Mouse (Mus musculus) layer of hippocampus, postnatal 36 days (tissue): Measurements from ENCODE around the gene Gipr. TPM values are rescaled to one million over a fixed set of nuclear protein-coding genes. Genes with fewer than 3 reads are reported as not detected.

Experiments
- DNase-seq, 2 experiments: peaks; one replicate each; pipeline ENCODE4 v3.0.0; 2022
- total RNA-seq, 2 experiments: library from RNA; stranded (reverse); gene quantifications; 2 replicates each; pipeline ENCODE4 v1.2.3; 2021

Gene Gipr
- total RNA-seq, result 1 to 10 TPM in 1 of 2 experiments, under 1 TPM in 1; 0.62 to 1.9 TPM

DNA sequence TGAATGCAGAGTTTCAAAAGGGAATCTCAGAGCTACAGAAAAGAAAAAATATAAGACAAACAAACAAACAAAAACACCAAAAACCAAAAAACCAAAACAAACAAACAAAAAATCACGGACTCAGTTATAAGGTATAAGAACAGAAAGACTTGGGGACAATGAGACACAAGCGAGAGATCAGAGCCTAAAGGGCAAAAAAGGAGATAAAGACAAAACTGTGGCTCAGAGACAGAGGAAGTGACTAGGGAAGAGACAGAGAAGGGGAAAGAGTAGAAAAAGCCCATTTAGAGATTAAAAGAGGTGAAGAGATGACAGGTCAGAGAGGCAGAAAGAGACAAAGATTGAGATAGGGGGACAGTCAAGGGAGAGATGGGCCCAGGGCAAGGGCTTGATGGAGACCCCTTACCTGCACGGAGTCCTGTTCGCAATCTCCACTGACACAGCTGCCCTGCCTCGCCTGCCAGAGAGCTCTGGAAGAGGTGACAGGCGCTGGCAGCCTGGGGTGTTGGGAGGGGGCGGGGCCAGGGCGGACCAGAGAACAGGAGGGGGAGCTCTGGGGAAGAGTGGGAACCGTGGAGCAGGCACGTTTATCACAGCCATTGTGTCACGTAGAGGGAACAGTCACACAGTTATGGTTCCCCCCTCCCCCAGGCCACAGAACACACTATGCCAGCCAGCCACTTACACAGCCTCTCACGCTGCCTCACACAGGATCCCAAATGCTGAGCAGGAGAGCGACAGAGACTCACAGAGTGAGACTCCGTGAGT, at the start of gene Gipr:
Gipr (minus strand) TSS at position 472 of the 768 bp plus-strand sequence.
- DNase-seq, result no peak

DNA sequence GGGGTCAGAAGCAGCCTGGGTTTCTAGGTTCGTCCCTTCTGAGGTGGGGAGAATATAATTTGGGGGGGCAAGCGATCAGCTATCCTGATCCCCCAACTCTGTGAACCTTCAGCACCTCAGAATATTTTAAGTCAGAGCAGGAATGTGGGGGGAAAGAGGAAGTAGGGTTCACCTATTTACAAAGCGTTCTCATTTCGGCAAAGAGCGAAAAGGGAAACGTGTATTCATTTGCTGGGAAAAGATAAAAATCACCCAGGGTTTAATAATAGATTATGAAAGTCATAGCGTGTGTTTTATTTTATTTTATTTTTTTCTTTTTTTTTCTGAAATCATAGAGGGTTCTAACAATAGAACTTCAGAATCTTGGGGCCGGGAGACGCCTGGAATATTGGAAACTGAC, 49.0 kb upstream of the Gipr start:
- no peak for DNase-seq

DNA sequence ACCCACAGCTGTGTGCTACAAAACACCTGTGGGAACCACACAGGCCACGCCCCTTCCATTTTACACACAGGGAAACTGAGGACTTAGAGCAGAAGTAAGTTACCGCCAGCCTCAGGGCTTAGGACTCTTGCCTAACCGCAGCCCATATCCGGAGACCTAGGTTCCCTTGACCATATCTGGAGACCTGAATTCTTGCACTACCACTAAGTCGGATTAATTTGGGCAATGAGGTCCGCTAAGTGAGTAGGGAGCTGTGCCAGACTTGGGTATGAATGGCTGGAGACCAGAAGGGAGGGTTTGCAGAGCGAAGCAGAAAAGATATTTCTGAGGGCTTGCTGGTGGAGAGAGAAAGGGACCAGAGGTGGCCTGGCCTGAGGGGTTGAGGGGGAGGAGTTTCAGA, 48.4 kb upstream of the Gipr start:
- no peak for DNase-seq

- no peak for DNase-seq
Measured at GRCm38 (mm10) chr7:19213385-19213784, 47.5 kb upstream of the Gipr start.

DNA sequence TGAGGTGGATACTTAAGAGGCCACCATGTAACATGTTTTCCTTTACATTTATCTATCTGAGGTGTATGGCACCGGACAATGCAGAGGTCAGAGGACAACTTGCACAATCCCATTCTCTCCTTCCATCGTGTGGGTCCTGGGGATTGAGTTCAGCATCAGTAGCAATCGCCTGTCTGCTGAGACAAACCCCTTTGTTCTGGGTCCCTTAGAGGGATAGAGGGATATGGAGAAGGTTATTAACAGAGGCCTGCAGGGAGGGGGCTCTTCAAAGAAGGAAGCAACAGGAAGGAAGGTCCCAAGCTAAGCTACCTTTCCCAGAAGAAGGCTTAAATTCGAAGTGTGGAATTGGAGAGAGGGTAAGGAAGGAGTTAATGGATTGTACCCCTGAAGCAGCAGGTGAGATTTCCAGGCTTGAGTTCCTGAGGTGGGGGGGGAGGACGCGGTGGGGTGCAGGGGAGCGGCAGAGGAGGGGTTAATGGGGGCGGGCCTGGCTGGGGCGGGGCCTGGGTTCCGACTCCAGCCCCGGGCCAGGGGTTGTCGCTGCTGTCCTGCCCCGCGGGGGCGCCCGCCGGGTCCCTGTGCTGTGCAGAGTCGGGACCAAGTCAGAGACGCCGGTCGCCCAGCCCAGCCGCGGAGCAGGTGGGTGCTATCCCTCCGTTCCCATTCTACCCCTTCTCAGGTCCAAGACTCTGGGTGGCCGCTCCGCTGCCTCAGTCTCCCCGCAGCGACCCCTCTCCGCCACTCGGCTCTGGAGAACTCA, 46.2 kb upstream of the Gipr start, which contains the start of gene Gpr4:
Gpr4 (plus strand) TSS at position 543 of the 760 bp plus-strand sequence.
- no peak for DNase-seq

GRCm38 (mm10) chr7:19211041-19211675, 45.2 kb upstream of the Gipr start:
- DNase-seq, result no peak

DNA sequence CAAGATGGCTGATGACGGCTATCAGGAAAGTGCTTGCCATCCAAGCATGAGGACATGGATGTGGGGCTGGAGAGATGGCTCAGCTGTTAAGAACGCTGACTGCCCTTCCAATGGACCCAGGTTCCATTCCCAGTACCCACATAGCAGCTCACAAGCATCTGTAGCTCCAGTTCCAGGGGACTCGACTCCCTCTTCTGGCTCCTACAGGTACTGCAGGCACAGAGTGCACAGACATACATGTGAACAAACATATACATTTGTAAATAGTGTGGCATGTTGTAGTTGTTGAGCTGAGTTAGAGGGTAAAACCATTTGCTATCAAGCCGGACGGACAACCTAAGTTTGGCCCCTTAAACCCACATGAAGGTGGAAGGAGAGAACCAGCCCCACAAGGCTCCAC, 44.1 kb upstream of the Gipr start:
- DNase-seq, result no peak

- no peak for DNase-seq
Measured at GRCm38 (mm10) chr7:19209494-19209893, 43.6 kb upstream of the Gipr start.

DNA sequence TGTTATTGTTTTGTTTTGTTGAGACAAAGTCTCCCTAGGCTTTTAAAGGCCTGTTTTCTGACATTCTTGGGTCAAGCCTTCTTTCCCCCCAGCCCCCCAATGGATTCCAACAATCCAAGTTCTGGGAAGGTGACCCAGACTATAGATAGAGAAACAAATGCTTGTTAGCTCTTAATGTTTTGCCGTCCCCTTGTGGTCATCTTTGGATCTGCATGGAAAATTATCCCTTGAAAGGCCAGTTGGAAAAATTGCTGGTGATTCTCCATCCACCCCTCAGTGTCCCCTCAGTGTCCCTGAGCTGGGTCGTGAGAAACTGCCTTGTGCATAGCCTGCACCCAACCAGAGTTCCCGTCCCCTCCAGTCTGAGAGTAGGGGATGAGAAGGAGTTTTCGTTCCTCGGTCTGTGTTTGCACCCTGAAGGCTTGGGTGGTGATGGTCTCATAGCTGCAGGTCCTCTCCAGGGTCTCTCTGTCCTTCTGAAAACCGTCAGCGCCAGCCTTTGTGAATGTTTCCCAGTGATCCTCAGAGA, 43.1 kb upstream of the Gipr start:
- peak in 1 of 2 experiments; percentile 36 for DNase-seq

DNA sequence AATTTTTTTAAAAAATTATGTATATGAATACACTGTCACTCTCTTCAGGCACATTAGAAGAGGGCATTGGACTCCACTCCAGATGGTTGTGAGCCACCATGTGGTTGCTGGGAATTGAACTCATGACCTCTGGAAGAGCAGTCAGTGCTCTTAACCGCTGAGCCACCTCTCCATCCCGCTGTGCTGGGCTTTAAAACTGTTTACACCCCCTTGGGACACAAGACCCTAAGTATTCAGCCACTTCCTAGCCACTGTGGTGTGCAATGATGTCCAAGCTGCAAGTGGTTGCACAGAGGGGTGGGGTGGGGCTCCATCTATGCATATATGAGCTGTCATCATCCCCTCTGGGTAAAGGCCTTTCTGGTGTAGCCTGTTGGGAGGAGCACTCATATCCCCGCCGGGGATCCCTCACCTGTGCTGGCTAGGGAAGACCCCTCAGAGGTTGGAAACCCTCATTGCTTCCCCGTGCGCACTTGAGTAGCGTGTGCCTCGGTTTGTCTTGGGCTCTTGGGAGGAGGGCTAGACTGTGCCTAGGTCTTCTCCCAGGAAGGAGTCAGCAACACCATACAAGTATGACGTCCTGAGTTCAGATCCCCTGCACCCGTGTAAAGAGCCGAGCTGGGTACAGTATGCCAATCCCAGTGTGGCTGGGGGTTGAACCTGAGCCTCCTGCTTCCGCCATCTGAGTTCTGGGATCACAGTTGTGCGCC, 42.4 kb upstream of the Gipr start:
- DNase-seq, result no peak

DNA sequence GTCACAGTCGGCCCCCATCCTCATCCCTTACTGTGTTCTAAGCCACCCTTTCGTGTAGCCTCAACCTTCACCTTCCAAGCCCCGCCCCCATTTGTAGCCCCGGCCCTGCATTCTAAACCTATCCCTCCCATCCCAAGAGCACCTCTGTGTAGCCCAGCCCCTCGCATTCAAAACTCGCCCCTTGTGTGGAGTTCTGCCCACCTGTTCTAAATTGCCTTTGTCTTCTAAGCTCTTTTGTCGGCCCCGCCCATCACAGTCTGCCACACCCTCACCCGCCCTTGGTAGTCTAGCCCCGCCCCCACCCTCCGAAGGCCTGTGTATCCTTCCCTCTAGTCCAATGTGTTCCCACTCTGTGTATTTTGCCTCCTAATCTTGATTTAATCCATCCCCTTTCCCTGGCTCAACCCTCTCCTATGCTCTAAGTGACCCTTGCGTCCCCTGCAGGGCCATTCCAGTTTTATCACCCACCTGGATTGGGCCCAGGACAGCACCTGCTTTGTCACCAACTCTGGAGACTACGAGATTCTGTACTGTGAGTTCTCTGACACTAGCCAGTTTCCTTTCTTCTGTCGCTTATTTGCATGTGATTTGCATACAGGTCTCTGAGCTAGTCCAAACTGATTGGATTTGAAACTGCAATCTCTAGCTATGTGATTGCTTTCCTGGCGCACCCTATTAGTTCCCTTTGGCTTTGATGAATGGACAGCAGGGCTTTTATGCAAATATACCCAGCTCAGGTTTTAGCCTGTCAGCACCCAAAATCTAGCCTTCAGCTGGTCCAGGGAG, 36.3 kb upstream of the Gipr start:
- no peak for DNase-seq

GRCm38 (mm10) chr7:19201660-19202059, 35.7 kb upstream of the Gipr start:
- no peak for DNase-seq

GRCm38 (mm10) chr7:19197985-19198384, 32.1 kb upstream of the Gipr start:
- no peak for DNase-seq

GRCm38 (mm10) chr7:19196676-19197075, 30.7 kb upstream of the Gipr start:
- DNase-seq, result no peak

DNA sequence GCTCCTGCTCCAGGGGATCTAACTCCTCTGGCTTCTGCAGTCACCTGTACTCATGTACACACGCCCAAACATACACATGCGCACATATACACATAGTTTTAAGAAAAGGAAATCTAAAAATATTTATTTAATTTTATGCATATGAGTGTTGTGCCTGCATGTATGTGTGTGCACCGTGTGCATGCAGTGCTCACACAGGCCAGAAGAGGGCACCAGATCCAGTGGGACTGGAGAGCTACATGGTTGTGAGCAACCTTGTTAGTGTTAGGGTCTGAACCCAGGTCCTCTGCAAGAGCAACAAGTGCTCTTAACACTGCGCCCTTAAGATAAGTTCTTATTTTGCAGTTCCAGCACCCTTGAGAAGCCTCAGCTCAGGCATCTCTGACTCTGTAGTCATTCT, 28.7 kb upstream of the Gipr start:
- no peak for DNase-seq

- no peak for DNase-seq
Measured at GRCm38 (mm10) chr7:19184758-19185157, 18.8 kb upstream of the Gipr start.

- no peak for DNase-seq
Measured at GRCm38 (mm10) chr7:19184250-19184649, 18.3 kb upstream of the Gipr start.

GRCm38 (mm10) chr7:19180862-19181429, 15.0 kb upstream of the Gipr start:
- no peak for DNase-seq

- no peak for DNase-seq
Measured at GRCm38 (mm10) chr7:19179936-19180335, 14.0 kb upstream of the Gipr start.

GRCm38 (mm10) chr7:19179173-19179572, 13.2 kb upstream of the Gipr start:
- peak; percentile 48 to 55 for DNase-seq

- peak; percentile 78 to 80 for DNase-seq
Measured at GRCm38 (mm10) chr7:19178443-19179092, 12.6 kb upstream of the Gipr start.
